Mouse (Mus musculus) lung, adult 2 months (tissue): ENCODE data around the gene Ano4.

Experiments
- CTCF ChIP-seq: fragments of 200-500 bp; IDR thresholded peaks from 2 replicates; pipeline ENCODE4 v1.5.1; 2011; ENCODE audit warnings: mild to moderate bottlenecking, low read length, control low read depth; ENCODE audit not compliant: insufficient read depth
- POLR2A ChIP-seq: fragments of 200-500 bp; IDR thresholded peaks from 2 replicates; pipeline ENCODE4 v1.6.1; 2011; ENCODE audit warnings: low read depth, mild to moderate bottlenecking, control low read depth, low read length, borderline replicate concordance; ENCODE audit errors: extremely low read depth

- TF ChIP-seq CTCF (no peak), POLR2A (no peak)
Measured at GRCm38 (mm10) chr10:89154797-89155465, 189.6 kb downstream of the Ano4 start.
